Mouse (Mus musculus) T-helper 17 cell (primary cell): ENCODE data around the gene Bdh1.
"Not testable (repeated sequence)": the region's sequence is repeated elsewhere in the genome, so short reads cannot be mapped to it uniquely, and the experiment has no call there.

Experiments
- in situ Hi-C, 2 experiments: fragments of 300-600 bp; cut with MboI, MseI; formaldehyde crosslinking; loops; 1 replicate in 1 of 2; 2 replicates in 1 of 2; pipeline ENCODE4 v1.15.1; 2025; ENCODE audit warnings: high pct_unique_total_duplicates in 2 of 2

The Bdh1 gene

GRCm38 (mm10) chr16:31461046-31461445 is 39.0 kb downstream of the Bdh1 start:
- in situ Hi-C loops, result loop anchor here in 1 of 2 experiments (5.0 kb wide), 1 partner anchor 261 kb away; no protein-coding TSS in a partner anchor

GRCm38 (mm10) chr16:31462113-31462687 is 40.1 kb downstream of the Bdh1 start:
- in situ Hi-C loops, result loop anchor here in 1 of 2 experiments (5.0 kb wide), 1 partner anchor 260 kb away; no protein-coding TSS in a partner anchor

GRCm38 (mm10) chr16:31464953-31465352 is 42.9 kb downstream of the Bdh1 start:
- in situ Hi-C loops, result loop anchor here (5.0 kb wide), 2 partner anchors 257 to 452 kb away; no protein-coding TSS in a partner anchor

GRCm38 (mm10) chr16:31465630-31466029 is 43.5 kb downstream of the Bdh1 start:
- in situ Hi-C loops, result loop anchor here in 1 of 2 experiments (5.0 kb wide), 1 partner anchor 452 kb away; no protein-coding TSS in a partner anchor

- in situ Hi-C loops, result loop anchor here in 1 of 2 experiments (5.0 kb wide), 1 partner anchor 451 kb away; no protein-coding TSS in a partner anchor
Observed at GRCm38 (mm10) chr16:31466106-31466505, 44.0 kb downstream of the Bdh1 start.

GRCm38 (mm10) chr16:31470819-31471218 is 48.7 kb downstream of the Bdh1 start:
- in situ Hi-C loops, result not testable (repeated sequence)

- in situ Hi-C loops, result no loop called here
Observed at GRCm38 (mm10) chr16:31471994-31472393, 49.9 kb downstream of the Bdh1 start.

GRCm38 (mm10) chr16:31473226-31473625 is 51.1 kb downstream of the Bdh1 start:
- in situ Hi-C loops, result no loop called here

GRCm38 (mm10) chr16:31475123-31475968 is 53.3 kb downstream of the Bdh1 start:
- in situ Hi-C loops, result no loop called here

- in situ Hi-C loops, result no loop called here
Observed at GRCm38 (mm10) chr16:31476872-31477603, 55.0 kb downstream of the Bdh1 start.

GRCm38 (mm10) chr16:31485336-31485735 is 63.3 kb downstream of the Bdh1 start:
- in situ Hi-C loops, result no loop called here

GRCm38 (mm10) chr16:31487266-31487665 is 65.2 kb downstream of the Bdh1 start:
- in situ Hi-C loops, result no loop called here

GRCm38 (mm10) chr16:31489096-31489495 is 67.0 kb downstream of the Bdh1 start:
- in situ Hi-C loops, result no loop called here

GRCm38 (mm10) chr16:31490967-31491366 is 68.9 kb downstream of the Bdh1 start:
- in situ Hi-C loops, result no loop called here

- in situ Hi-C loops, result no loop called here
Observed at GRCm38 (mm10) chr16:31492921-31493549, 71.0 kb downstream of the Bdh1 start.

- in situ Hi-C loops, result no loop called here
Observed at GRCm38 (mm10) chr16:31493550-31493965, 71.5 kb downstream of the Bdh1 start.

- in situ Hi-C loops, result no loop called here
Observed at GRCm38 (mm10) chr16:31493991-31494390, 71.9 kb downstream of the Bdh1 start.

- in situ Hi-C loops, result no loop called here
Observed at GRCm38 (mm10) chr16:31495356-31495755, 73.3 kb downstream of the Bdh1 start.

- in situ Hi-C loops, result no loop called here
Observed at GRCm38 (mm10) chr16:31495769-31496168, 73.7 kb downstream of the Bdh1 start.

- in situ Hi-C loops, result no loop called here
Observed at GRCm38 (mm10) chr16:31498336-31498735, 76.3 kb downstream of the Bdh1 start.

GRCm38 (mm10) chr16:31499021-31499420 is 76.9 kb downstream of the Bdh1 start:
- in situ Hi-C loops, result no loop called here
